Mouse (Mus musculus) left cerebral cortex, adult 6 months (tissue): Measurements from ENCODE around the gene Slc25a1. TPM values are rescaled to one million over a fixed set of nuclear protein-coding genes. Genes with fewer than 3 reads are reported as not detected.

Experiments used
- long read RNA-seq, 2 experiments: library from polyadenylated mRNA; unstranded; transcript quantifications; one replicate each; pipeline ENCODE4 v2.0.0; 2019 to 2020
- polyA plus RNA-seq: library from polyadenylated mRNA; unstranded; fragments of <200 nt; fragmentation: Nextera tagmentation; gene quantifications from 2 replicates; pipeline ENCODE4 v1.2.3, GENCODE M21; 2021

The Slc25a1 gene
- polyA plus RNA-seq, result 57.7 and 68.3 TPM in 2 replicates
- long read RNA-seq, experiment 1, transcript Slc25a1-201 (9 exons, 1,666 nt), result major isoform, 140 of 170 reads
- long read RNA-seq, experiment 1, partial matches to known transcripts, result 10 of 170 reads
- long read RNA-seq, experiment 1, other reads (novel, unspliced or antisense), result 20 of 170 reads
- long read RNA-seq, experiment 2, transcript Slc25a1-201 (9 exons, 1,666 nt), result major isoform, 19 of 48 reads
- long read RNA-seq, experiment 2, partial matches to known transcripts, result 6 of 48 reads
- long read RNA-seq, experiment 2, other reads (novel, unspliced or antisense), result 23 of 48 reads

DNA sequence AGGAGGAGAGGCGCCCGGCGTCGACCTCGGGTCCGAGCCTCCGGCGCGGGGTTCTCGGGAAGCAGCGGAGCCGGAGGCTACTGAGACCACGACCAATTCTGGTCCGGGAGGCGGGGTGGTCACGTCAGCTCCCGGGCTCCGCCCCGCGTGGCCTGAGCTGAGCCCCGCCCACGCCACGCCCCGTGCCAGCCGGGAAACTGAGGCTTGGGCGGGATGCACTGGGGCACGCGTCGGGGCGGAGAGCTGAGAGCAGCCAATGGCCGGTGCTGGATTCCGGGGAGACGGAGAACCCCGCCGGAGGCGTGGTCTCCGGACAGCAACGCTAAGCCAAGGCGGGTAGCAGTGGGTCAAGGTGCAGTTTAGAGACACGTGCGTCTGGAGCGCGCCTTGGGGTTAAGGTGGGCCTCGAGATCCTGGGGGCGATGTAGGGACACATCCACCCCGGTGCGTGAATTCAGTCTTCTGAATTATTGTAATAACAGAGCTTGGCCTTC is at the start of gene Slc25a1:
Slc25a1 (minus strand) TSS at position 133 of the 494 bp plus-strand sequence.

DNA sequence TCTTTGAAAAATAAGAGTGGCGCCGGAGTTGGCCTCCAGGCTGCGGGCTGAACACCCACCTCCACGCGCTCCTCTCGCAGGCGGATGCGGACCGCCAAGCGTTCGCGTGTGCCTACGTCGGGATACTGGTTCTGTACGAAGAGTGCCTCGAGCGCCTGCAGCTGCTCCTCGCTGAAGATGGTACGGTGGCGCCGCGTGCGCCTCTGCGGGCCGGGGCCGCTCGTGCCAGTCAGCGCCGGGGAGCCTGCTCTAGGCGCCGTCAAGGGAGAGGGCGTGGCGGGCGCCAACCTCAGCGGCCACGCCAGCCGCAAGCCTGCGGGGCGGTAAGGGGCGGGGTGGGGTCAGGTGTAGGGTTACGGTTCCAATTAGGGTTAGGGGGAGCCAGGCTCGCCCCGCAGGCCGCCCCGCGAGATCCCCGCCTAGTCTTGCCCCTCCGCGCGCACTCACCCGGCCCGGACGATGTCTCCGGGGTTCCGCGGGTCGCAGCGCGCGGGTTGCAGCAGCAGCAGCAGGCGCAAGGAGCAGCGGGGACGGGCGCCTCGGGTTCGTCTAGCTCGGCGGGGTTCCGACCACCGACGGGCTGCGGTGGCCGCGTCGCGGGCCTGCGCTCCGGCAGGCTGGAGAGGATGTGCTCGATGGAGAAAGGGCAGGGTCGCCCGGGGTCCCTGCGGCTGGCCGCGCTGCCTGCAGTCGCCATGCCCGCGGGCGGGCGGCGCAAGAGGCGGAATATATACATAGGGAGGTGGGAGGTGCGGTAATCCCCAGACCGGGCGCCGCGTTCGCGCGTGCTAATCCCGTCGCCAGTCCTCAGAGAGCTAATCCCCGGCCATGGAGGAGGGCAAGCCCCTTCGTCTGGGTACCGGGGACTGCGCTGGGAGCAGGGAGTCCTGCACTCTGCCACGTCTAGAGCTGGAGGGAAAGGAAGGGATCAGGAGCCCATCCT is 13.4 kb downstream of the Slc25a1 start, which contains the start of gene Gsc2:
Gsc2 (minus strand) TSS at position 753 of the 943 bp plus-strand sequence.

DNA sequence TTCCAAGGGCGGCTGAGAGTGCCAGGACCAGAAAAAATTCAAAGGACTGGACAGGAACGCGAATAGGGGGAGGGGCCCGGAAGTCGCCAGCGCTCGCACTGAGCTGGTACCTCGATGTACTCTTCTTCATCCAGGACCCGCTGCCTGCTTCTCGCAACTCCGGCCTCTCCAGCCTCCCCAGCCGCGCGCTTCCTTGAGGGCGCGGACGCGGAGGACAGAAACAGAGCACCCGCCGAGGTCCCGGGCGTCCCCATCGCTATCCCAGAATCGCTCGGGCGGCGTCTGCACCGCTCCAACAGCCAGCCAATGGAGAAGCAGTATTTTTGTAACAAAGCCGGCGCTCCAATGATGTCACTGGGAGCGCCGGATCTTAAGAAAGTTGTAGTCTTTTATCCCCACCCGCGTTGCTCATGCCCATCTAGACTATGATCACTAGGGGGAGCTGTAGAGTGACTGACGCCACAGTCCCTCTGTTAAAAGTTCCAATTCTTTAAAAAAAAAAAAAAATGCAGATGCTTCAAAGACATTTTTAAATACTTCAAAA is 16.9 kb downstream of the Slc25a1 start, which contains the start of gene Ess2:
Ess2 (minus strand) TSS at position 297 of the 544 bp plus-strand sequence.

DNA sequence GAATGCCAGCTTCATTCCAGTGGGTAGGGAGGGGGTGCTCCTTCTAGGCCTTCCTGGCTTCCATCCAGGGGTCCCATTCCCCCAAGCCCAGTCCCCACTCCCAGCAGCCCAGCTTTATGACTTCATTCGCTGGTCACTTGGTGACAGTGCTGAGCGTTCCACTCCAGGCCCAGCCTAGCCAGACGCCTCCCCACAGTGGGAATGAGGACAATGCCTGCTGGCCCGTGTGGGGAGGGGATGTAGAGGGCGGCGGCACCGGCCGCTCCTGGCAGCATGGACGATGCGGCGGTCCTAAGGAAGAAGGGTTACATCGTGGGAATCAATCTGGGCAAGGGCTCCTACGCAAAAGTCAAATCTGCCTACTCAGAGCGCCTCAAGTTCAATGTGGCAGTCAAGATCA is 29.6 kb downstream of the Slc25a1 start, which contains the start of the genes Dgcr2 and Tssk2:
Dgcr2 (minus strand) TSS at position 101 of the 400 bp plus-strand sequence.
Tssk2 (plus strand) TSS at position 176 of the 400 bp plus-strand sequence.

DNA sequence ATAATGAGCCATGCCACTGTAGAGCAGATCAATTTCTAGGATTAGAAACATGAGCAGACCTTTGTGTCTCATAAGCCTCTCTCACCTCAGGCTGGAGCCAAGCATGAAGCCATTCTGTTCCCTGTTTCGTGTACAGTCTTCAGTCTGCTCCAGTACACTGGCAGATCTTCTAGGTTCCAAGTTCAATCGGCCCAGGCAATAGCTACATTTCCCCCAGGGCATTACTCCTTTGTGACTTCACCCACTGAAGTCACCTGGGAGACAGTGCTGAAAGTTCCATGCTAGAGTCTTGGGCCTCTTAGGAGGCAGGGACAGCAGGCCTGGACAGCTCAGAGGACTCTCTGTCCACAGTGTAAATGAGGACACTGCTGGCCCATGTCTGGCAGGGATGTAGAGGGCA is 34.1 kb downstream of the Slc25a1 start, which contains the start of gene Tssk1:
Tssk1 (plus strand) TSS at position 301 of the 400 bp plus-strand sequence.

DNA sequence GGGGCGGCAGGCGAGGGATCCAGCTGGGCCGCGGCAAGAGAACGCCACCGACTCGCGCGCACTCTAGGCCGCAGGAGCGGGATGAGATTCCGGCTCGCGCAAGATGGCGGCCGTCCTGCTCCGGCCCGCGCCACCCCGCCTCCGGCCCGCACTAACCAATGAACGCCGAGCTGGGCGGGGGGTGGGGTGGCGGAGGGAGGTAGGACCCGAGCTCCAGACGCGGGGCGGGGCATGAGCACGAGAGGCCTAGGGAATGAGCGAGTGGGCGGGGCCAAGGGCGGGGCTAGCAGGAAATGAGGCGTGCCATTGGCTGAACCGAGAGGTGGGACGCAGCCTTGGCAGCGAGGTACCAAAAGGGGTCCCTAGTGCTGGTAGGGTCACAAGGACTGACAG is 36.5 kb downstream of the Slc25a1 start, which contains the start of gene Gm20518:
Gm20518 (minus strand) TSS at position 105 of the 393 bp plus-strand sequence.

Other genes with a start within 250 kb of the Slc25a1 start
- gene Med15, start 195.3 kb downstream of the Slc25a1 start, polyA plus RNA-seq, result 38.4 and 54.4 TPM in 2 replicates
- 75.3 and 87.1 TPM in 2 replicates for gene Klhl22, start 168.6 kb downstream of the Slc25a1 start, polyA plus RNA-seq
- gene Scarf2, start 130.9 kb downstream of the Slc25a1 start, polyA plus RNA-seq, result 0.36 and 1.6 TPM in 2 replicates
- gene B830017H08Rik, start 95.1 kb downstream of the Slc25a1 start, polyA plus RNA-seq, result 0.82 and 5.6 TPM in 2 replicates
- 2.3 and 2.4 TPM in 2 replicates for gene Car15, start 89.9 kb downstream of the Slc25a1 start, polyA plus RNA-seq
- gene Gm20518, start 36.5 kb downstream of the Slc25a1 start, polyA plus RNA-seq, result 0.16 and 0.21 TPM in 2 replicates
- not detected in 2 replicates for gene Tssk1, start 34.0 kb downstream of the Slc25a1 start, polyA plus RNA-seq
- gene Dgcr2, start 29.7 kb downstream of the Slc25a1 start, polyA plus RNA-seq, result 64.2 and 70.9 TPM in 2 replicates
- gene Tssk2, start 29.6 kb downstream of the Slc25a1 start, polyA plus RNA-seq, result not detected in 2 replicates
- gene Ess2, start 16.9 kb downstream of the Slc25a1 start, polyA plus RNA-seq, result 16.3 and 17.7 TPM in 2 replicates
- 0.19 TPM in 1 of 2 replicates, not detected in the other for gene Gsc2, start 13.2 kb downstream of the Slc25a1 start, polyA plus RNA-seq
- gene Vpreb2, start 52.2 kb upstream of the Slc25a1 start, polyA plus RNA-seq, result not detected in 2 replicates
- gene Dgcr6, start 124.6 kb upstream of the Slc25a1 start, polyA plus RNA-seq, result 155 and 169 TPM in 2 replicates
- gene Prodh, start 162.0 kb upstream of the Slc25a1 start, polyA plus RNA-seq, result 45.3 and 63.1 TPM in 2 replicates
- gene Rtn4r, start 199.4 kb upstream of the Slc25a1 start, polyA plus RNA-seq, result 14.9 and 66.7 TPM in 2 replicates